Mouse (Mus musculus) testis, adult 2 months (tissue): ENCODE results near the gene Slc27a1. TPM values are rescaled to one million over a fixed set of nuclear protein-coding genes. Genes with fewer than 3 reads are reported as not detected.
A peak's percentile ranks its signal among the peaks of the same experiment; 100 is the strongest.

Experiments
- H3K27ac ChIP-seq: fragments of 200-500 bp; 2 replicates; pipeline ENCODE4 v1.5.1; 2012; ENCODE audit warnings: low read depth, low read length; ENCODE audit not compliant: control insufficient read depth, insufficient read depth
- H3K27me3 ChIP-seq: fragments of 200-500 bp; 2 replicates; pipeline ENCODE4 v1.6.1; 2012; ENCODE audit warnings: mild to moderate bottlenecking, low read length, moderate library complexity; ENCODE audit not compliant: control insufficient read depth, insufficient read depth
- H3K36me3 ChIP-seq: fragments of 200-500 bp; 2 replicates; pipeline ENCODE4 v1.6.1; 2012; ENCODE audit warnings: mild to moderate bottlenecking, low read length; ENCODE audit not compliant: control insufficient read depth, insufficient read depth
- H3K4me1 ChIP-seq: fragments of 200-500 bp; 2 replicates; pipeline ENCODE4 v1.6.1; 2012; ENCODE audit warnings: low read length; ENCODE audit not compliant: control insufficient read depth, insufficient read depth
- H3K4me3 ChIP-seq: fragments of 200-500 bp; 2 replicates; pipeline ENCODE4 v1.5.1; 2012; ENCODE audit warnings: low read depth, mild to moderate bottlenecking, low read length, moderate library complexity, mixed read lengths; ENCODE audit not compliant: control insufficient read depth
- CTCF ChIP-seq: fragments of 200-500 bp; IDR thresholded peaks from 2 replicates; pipeline ENCODE4 v1.5.1; 2012; ENCODE audit warnings: low read depth, mild to moderate bottlenecking, inconsistent platforms, low read length, moderate library complexity; ENCODE audit not compliant: control insufficient read depth, insufficient read depth, insufficient replicate concordance
- POLR2A ChIP-seq: fragments of 200-500 bp; IDR thresholded peaks from 2 replicates; pipeline ENCODE4 v1.6.1; 2012; ENCODE audit warnings: low read depth, mild to moderate bottlenecking, inconsistent platforms, low read length, moderate library complexity; ENCODE audit not compliant: control insufficient read depth
- polyA plus RNA-seq: library from polyadenylated mRNA; depleted of rRNA; stranded (reverse); fragments of >200 nt; gene quantifications from 2 replicates; pipeline ENCODE4 v1.2.3, GENCODE M21; 2012; rRNA removed

The Slc27a1 gene
- polyA plus RNA-seq, 1 experiment, result 82.1 TPM

DNA sequence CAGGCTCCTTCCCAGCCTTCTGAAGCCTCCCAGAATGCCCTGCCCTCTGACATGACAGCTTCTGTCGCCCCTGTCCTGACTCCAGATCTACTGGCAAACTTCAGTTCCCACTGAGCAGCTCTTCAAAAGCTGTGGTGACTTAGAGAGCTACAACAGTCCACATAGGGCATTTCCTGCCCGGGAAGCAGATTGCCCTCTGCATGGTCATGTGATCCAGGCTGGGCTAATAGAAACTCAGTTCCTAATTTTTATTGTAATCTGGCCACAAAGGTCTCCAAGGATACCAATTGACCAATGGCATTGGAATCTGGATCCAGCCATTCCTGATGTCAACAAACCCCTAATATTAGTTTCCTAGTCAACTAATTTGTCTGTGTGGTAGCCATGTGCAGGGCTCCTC, 63.2 kb downstream of the Slc27a1 start:
- peaks cover 38% of the 10 kb centered on the region for H3K4me1 ChIP-seq
- no peaks in the 10 kb centered on the region for H3K27me3 ChIP-seq
- no peak for TF ChIP-seq CTCF
- TF ChIP-seq POLR2A, result no peak
- H3K36me3 ChIP-seq, result no peaks in the 10 kb centered on the region
- no peak overlapping the region for H3K4me3 ChIP-seq
- no peak overlapping the region for H3K27ac ChIP-seq

DNA sequence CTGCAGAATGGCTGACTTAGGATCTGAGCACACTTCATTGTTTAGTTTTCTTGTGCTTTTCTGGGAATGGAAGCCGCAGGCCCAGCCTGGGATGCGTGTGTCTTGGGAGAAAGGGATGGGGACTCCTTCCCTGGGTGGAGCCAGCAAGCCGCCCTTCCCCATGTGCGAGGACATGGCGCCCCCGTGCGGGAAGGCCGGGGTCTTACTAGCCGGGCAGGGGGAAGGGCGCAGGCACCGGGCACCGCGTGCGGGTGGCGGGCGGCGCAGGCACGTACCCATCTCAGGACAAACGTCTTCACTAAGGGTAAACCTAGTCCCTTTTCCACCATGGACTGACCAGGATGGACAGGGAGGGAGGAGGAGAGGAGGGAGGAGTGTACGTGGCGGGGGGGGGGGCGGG, 64.5 kb downstream of the Slc27a1 start:
- H3K4me3 ChIP-seq, result no peak overlapping the region
- no peak for TF ChIP-seq POLR2A
- TF ChIP-seq CTCF, result peak; percentile 37; the same call in 1 of the 2 replicates

DNA sequence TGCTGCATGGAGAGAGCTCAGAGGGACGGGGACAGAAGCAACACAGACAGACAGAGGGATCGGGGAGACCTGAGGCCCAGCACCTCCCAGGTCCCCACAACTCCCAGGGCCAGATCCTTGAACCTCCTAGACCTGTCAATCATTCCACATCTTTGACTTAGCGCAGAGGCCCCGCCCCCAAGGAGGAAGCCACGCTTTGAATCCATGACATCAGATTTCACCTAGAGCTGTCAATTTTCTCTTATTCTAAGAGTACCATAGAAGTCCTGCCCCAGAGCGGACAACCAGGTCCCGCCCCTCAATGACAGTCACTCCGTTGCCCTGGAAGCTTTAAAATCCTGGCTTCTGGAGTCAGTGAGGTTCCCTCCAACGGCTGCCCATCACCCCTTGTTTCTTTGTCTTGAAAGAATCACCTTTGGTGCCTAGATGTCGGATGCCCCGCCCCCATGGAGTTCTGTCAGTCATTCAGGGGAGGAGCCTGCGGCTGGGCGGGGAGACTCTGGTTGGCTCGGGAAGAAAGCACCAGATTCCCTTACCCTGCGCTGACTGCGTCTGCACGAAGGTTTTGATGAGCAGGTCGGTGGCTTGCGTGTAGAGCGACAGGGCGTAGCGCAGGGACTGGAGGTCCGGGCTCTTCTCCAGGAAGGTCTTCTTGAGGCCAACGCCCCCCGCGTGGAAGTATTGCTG, 65.4 kb downstream of the Slc27a1 start:
- Histone ChIP-seq H3K27ac (no peak overlapping the region), H3K36me3 (no peaks in the 10 kb centered on the region), H3K4me1 (peaks cover 29% of the 10 kb centered on the region), H3K27me3 (no peaks in the 10 kb centered on the region), H3K4me3 (peak overlapping the region; percentile 3)
- TF ChIP-seq CTCF (no peak), POLR2A (no peak)

More for the DNA sequence above, 64.5 kb downstream of the Slc27a1 start:
- H3K27ac ChIP-seq, result no peak overlapping the region
- H3K36me3 ChIP-seq, result no peaks in the 10 kb centered on the region
- no peaks in the 10 kb centered on the region for H3K27me3 ChIP-seq
- peaks cover 35% of the 10 kb centered on the region for H3K4me1 ChIP-seq

Other genes starting within 250 kb of the Slc27a1 start
- 158 and 169 TPM in 2 replicates for gene Use1, start 202.0 kb upstream of the Slc27a1 start, polyA plus RNA-seq
- gene Ocel1, start 197.6 kb upstream of the Slc27a1 start, polyA plus RNA-seq, result 36.5 and 45.0 TPM in 2 replicates
- 10.2 and 10.8 TPM in 2 replicates for gene Nr2f6, start 186.9 kb upstream of the Slc27a1 start, polyA plus RNA-seq
- gene Ushbp1, start 173.1 kb upstream of the Slc27a1 start, polyA plus RNA-seq, result 1.3 and 1.8 TPM in 2 replicates
- 70.6 and 76.6 TPM in 2 replicates for gene Babam1, start 172.0 kb upstream of the Slc27a1 start, polyA plus RNA-seq
- gene Ankle1, start 162.9 kb upstream of the Slc27a1 start, polyA plus RNA-seq, result 1.9 and 2.3 TPM in 2 replicates
- gene Abhd8, start 105.2 kb upstream of the Slc27a1 start, polyA plus RNA-seq, result 231 and 283 TPM in 2 replicates
- 14.2 and 19.5 TPM in 2 replicates for gene Mrpl34, start 103.9 kb upstream of the Slc27a1 start, polyA plus RNA-seq
- gene Dda1, start 99.7 kb upstream of the Slc27a1 start, polyA plus RNA-seq, result 136 and 152 TPM in 2 replicates
- gene Ano8, start 82.9 kb upstream of the Slc27a1 start, polyA plus RNA-seq, result 0.99 and 1.2 TPM in 2 replicates
- gene Gtpbp3, start 80.8 kb upstream of the Slc27a1 start, polyA plus RNA-seq, result 6.1 and 6.3 TPM in 2 replicates
- gene Plvap, start 57.1 kb upstream of the Slc27a1 start, polyA plus RNA-seq, result 0.95 and 2.4 TPM in 2 replicates
- 0.05 TPM in 1 of 2 replicates, not detected in the other for gene Ccdc194, start 43.2 kb upstream of the Slc27a1 start, polyA plus RNA-seq
- 16.0 and 19.8 TPM in 2 replicates for gene Bst2, start 31.4 kb upstream of the Slc27a1 start, polyA plus RNA-seq
- 55.1 and 61.7 TPM in 2 replicates for gene Mvb12a, start 26.0 kb upstream of the Slc27a1 start, polyA plus RNA-seq
- 0.86 and 0.88 TPM in 2 replicates for gene Tmem221, start 10.0 kb upstream of the Slc27a1 start, polyA plus RNA-seq
- 0.29 and 0.47 TPM in 2 replicates for gene Nxnl1, start 2.3 kb upstream of the Slc27a1 start, polyA plus RNA-seq
- 88.4 and 93.6 TPM in 2 replicates for gene Pgls, start 23.3 kb downstream of the Slc27a1 start, polyA plus RNA-seq
- gene Fam129c, start 28.8 kb downstream of the Slc27a1 start, polyA plus RNA-seq, result 2.2 and 3.9 TPM in 2 replicates
- gene Colgalt1, start 42.1 kb downstream of the Slc27a1 start, polyA plus RNA-seq, result 31.0 and 37.4 TPM in 2 replicates
- 0.28 and 0.33 TPM in 2 replicates for gene Unc13a, start 102.9 kb downstream of the Slc27a1 start, polyA plus RNA-seq
- gene Jak3, start 107.4 kb downstream of the Slc27a1 start, polyA plus RNA-seq, result 6.6 and 8.4 TPM in 2 replicates
- gene Insl3, start 120.3 kb downstream of the Slc27a1 start, polyA plus RNA-seq, result 4,712 and 6,097 TPM in 2 replicates
- 0.17 and 0.23 TPM in 2 replicates for gene B3gnt3, start 132.9 kb downstream of the Slc27a1 start, polyA plus RNA-seq
- 2.2 and 2.9 TPM in 2 replicates for gene Fcho1, start 156.8 kb downstream of the Slc27a1 start, polyA plus RNA-seq